Mouse (Mus musculus): Measurements from ENCODE around the gene Slc15a3.

GRCm38 (mm10) chr19:10790323-10790722 lies 49.2 kb upstream of the Slc15a3 start:
- TF ChIP-seq CTCF (IDR thresholded peaks at IDR 0.05), result no peak
- no peak for TF ChIP-seq POLR2A (IDR thresholded peaks at IDR 0.05; ENCODE audit: insufficient read depth, low read depth, low read length)
